Mouse (Mus musculus) left cerebral cortex, adult 11 months (tissue): ENCODE results near the gene Gpc5.

ENCODE experiments used
- DNase-seq: peaks from one replicate; pipeline ENCODE4 v3.0.0; 2022; ENCODE audit warnings: low spot score

Gene Gpc5

DNA sequence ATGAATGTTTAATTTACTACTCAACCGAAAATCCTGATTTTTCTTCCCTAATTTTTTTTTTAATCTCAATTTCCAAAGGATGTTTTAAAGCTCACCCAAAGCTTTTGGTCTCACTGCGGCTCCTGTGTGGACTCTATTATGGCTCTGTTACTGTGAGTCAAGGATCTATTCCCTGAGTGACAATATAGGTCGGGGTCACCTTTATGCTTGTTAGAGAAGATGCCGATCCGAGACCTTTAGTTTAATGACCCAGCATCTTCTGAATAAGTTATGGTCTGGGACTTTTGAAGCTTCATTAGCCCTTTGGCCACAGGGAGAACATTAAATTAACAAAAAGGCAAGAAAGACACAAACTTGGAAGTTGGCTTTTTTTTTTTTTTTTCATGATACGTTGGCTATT lies 408.8 kb downstream of the Gpc5 start:
- no peak for DNase-seq

DNA sequence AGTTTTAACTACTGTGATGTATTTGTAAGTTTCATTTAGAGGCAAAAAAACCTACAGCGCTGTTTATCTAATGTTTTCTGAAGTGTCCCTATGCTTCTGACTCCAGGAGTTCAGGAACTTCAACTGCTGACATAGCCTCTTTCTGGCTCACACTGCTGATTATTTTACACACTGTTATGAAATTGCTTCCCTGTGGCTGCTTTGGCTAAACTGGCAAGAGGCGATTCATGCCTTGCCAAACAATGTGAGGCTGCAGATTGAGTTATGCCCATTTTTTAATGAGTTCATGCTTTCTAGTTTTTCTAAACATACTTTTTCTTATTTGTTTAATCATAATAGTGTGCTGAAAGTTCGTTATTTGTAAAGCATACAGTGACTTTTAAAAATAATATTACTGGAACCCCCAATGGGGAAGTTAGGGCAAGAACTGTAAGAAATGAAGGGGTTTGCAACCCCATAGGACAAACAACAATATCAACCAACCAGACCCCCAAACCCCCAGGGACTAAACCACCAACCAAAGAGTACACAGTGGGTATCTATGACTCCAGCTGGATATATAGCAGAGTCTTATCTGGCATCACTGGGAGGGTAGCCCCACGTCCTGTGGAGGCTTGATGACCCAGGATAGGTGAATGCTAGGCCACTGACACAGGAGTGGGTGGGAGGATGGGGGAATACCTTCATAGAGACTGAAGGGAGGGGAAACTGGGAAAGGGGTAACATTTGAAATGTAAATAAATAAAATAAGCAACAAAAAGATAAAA lies 454.7 kb downstream of the Gpc5 start:
- DNase-seq = no peak

DNA sequence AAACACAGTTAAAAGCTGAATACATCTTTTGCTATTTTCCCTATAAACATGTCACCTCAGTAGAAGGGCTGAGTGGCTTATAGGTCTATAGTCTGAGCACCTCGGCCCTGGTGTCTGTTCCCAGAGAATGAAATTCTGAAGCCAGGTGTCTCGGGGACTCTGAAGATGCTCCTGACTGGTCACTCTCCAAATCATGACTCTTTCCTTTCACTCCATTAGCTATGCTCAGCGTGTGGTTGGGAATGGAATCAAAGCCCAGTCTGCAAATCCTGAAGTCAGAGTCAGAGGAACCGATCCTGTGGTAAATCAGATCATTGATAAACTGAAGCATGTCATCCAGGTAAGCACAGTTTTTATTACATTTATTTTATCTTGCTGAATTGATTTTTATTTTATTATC lies 460.0 kb downstream of the Gpc5 start:
- DNase-seq = no peak

DNA sequence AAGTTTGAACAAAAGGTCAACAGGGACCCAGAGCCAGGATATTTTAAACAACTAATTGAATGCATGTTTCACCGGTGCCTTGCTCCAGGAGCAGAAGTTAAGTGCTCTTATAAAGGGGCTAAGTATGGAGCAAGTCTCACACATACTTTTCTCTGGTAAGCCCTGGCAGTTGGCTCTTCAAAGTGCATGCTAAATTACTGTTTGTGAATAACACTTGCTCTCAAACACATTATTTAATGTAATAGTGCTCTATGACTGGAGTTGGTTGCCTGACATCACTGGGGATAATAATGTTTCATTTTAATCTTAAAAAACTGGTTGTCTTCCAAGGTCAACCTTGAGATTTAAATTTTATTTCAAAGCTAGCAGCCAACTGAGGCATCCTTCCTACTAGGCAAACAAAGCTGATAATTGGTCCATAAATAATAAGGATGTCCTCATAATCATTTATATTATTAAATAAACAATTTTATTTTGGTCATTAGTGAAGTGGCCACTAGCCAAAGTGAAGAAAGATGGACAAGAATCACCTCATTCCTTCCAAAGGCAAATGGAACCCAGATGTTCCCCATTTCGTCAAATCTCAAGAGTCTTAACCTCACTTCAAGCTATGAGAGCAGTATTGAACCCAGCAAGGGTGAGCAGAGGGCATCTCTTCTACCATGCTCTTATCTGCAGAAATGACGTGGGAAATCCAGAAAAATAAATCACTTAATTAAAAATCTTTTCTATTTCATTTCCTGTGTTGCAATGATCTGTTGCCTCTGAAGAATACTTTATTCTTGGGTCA lies 488.6 kb downstream of the Gpc5 start:
- DNase-seq = no peak

- no peak for DNase-seq
These were observed 489.2 kb downstream of the Gpc5 start for GRCm38 (mm10) chr14:115581256-115581633.

GRCm38 (mm10) chr14:115600259-115601029 lies 508.4 kb downstream of the Gpc5 start:
- DNase-seq = no peak

- DNase-seq = no peak
These were observed 522.1 kb downstream of the Gpc5 start for GRCm38 (mm10) chr14:115614154-115614553.

DNA sequence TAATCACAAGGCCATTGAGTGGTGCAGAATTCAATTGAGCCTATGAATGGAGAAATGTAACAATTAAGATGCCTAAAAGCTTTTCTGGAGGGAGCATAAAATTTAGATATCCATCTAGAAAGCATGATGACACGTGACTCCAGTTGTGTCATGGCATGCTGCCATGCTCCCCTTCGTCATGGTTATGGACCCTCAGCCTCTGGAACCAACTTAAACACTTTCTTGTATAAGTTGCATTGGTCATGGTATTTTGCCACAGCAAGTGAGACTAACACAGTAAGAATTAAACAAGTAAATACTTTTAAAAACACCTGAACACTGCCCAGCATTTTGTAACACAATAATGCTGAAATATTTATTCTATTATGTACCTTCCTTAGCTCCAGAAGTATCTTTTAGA lies 524.3 kb downstream of the Gpc5 start:
- no peak for DNase-seq

DNA sequence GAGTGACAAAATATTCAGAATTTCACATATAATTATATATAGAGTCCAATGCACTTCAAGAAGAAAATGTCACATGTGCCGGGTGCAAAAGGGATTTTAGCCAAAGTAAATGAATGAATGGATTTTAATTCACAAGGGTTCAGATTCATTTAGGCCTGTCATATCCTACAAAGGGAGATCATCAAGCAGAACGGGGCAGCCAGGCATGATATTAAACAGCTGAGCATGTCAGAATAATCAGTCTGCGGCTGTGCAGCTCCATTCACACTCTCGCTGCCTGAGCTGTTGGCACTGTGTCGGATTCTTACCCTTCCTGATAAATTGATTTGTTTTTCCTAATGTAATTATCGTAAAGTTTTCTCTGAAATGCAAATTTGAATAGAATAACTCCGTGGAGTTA lies 524.8 kb downstream of the Gpc5 start:
- DNase-seq = no peak

GRCm38 (mm10) chr14:115620473-115620872 lies 528.5 kb downstream of the Gpc5 start:
- DNase-seq = no peak

- DNase-seq = no peak
These were observed 539.3 kb downstream of the Gpc5 start for GRCm38 (mm10) chr14:115631160-115631898.

- no peak for DNase-seq
These were observed 541.3 kb downstream of the Gpc5 start for GRCm38 (mm10) chr14:115633311-115633710.

DNA sequence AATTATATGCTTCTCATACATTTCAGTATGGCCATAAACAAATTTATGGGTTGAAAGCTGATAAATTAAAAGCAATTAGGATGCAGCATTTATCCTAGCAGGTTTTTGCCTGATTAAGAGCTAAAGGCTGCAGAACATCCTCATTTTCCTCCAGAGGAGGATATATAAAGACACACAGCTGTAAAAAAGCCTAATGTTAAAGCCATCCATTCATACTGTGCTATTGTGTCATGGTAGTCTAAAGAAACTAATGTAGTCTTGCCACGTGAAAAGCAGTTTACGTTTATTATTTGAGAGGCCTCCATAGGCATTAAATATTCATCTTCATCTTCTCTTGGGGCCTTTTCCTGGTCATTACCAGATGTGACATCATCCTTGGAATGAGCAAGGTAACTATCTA lies 587.9 kb downstream of the Gpc5 start:
- DNase-seq = no peak

DNA sequence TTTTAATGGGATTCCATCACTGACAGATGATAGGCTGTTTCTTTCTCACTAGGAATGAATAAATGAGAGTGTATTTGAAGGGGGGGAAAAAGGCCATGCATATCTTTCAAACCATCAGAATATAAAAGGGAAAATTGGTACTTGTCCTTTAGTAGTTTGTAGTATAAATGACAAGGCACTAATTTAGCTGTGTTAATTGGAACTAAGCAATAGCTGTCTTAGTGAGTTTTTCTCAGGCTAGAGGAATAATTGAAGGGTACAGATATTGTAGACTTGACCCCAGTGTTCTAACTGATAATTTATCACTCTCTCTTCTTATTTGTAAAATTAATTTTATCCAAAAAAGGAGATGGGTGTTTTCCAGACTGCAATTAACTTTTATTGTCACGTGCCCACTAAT lies 654.0 kb downstream of the Gpc5 start:
- DNase-seq = no peak

GRCm38 (mm10) chr14:115760241-115760640 lies 668.2 kb downstream of the Gpc5 start:
- DNase-seq = peak; percentile 2

DNA sequence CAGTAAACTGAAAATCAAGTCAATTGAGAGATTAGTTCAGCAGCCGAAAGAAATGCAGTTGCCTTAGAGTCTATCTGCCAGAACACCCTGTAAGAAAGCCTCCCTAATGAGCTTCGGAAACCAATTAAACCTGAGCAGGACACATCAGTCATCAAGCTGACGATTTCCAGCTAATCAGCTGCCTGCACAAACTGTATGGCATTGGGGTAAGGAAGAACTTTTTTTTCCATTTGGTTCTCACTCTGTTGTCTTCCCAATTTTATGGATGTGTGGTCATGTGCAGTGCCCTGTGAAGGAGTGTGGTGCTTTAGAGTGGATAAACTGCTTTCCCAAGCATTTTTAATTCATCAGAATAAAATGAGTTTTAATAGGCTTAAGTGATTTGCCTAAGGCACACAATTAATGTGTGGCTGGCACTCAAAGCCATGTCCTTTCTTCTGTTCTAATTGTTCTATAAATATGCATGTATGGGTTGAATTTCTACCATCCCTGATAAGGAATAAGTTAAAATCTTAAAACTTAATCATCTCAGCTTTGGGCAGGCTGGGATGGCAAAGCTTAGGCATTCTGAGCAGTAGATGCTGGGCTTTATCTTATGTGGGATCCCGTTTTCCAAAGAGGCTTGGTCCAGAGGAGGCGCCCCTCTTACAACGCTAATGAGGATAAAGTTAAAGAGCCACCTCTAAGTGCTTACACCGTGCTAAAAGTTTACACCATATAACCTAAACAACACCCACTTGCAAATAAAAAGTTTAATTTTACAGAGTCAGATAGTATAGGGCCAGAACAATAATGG lies 687.6 kb downstream of the Gpc5 start:
- no peak for DNase-seq

DNA sequence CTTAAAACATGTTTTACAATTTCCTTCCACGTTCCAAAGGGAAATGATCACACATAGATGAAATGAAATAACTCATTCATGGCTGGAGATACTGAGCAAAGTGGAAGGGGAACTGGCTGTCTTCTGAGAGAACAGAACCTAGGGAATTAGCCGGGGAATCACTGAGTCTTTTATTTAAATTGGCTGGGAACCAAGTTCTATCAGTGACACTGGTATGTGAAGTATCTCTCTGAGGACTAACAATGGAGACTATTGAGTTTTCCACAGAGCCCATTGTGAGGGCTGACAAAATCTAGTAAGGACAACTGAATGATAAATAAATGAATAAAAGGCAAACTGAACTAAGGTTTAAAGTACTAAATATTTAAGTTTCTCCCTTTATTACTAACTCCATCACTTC lies 712.7 kb downstream of the Gpc5 start:
- DNase-seq = no peak

DNA sequence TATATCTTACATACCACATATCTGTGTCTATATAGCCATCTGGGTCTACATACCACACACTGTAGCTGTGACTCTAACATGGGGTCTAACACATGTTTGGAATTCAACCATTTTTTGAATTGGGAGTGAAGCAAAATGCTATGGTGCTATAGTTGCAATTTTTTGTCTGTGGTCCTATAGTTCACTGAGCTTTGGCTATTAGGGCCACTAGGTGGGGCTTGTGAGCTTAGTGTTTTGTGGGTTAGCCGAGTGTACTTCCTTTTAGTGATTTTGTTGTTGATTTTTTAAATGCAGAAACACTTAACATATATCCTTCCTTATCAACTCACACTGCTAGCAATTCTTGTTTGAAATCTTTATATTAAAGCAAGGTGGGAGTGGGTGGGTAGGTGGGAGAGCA lies 727.0 kb downstream of the Gpc5 start:
- DNase-seq = no peak

DNA sequence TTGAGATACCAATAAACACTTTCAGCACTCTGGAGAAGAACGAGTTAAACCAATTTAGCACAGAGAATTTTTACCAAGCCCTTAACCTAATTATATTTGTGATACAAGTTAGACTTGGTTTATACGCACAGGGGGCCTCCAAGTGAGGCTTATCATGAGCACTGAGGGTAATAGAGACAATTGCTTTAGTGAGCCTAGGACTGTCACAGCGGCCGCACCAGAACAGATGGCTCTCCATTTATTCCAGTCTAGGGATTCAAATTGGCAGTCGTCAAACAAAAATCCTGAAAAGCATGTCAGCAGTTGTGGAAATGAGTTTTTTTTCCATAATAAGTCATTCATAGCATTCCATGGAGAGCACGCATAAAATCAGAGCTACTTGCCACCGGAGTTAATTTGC lies 729.6 kb downstream of the Gpc5 start:
- DNase-seq = no peak

GRCm38 (mm10) chr14:115830485-115830884 lies 738.5 kb downstream of the Gpc5 start:
- no peak for DNase-seq

- DNase-seq = peak; percentile 70
These were observed 739.3 kb downstream of the Gpc5 start for GRCm38 (mm10) chr14:115831219-115831755.
